Mouse (Mus musculus) brain, adult 2 months (tissue): ENCODE measurements around the gene Tmprss11e.

Experiments used
- DNase-seq: peaks from one replicate; pipeline ENCODE4 v3.0.0; 2011; ENCODE audit warnings: low read depth, low spot score

The Tmprss11e gene

GRCm38 (mm10) chr5:86745715-86746114, at the start of gene Tmprss11e:
Gene Tmprss11e, minus strand, starts transcription at chr5:86745815.
- no peak for DNase-seq

- DNase-seq, result no peak
These were observed 47.2 kb upstream of the Tmprss11e start for GRCm38 (mm10) chr5:86792807-86793206.

- no peak for DNase-seq
These were observed 46.6 kb upstream of the Tmprss11e start for GRCm38 (mm10) chr5:86792249-86792648.

- DNase-seq, result no peak
These were observed 44.3 kb upstream of the Tmprss11e start for GRCm38 (mm10) chr5:86789954-86790353.

- DNase-seq, result no peak
These were observed 41.2 kb upstream of the Tmprss11e start for GRCm38 (mm10) chr5:86786798-86787197.

- DNase-seq, result no peak
These were observed 38.6 kb upstream of the Tmprss11e start for GRCm38 (mm10) chr5:86784205-86784604.

- DNase-seq, result no peak
These were observed 37.4 kb upstream of the Tmprss11e start for GRCm38 (mm10) chr5:86783059-86783458.

- no peak for DNase-seq
These were observed 32.9 kb upstream of the Tmprss11e start for GRCm38 (mm10) chr5:86778471-86778870.

GRCm38 (mm10) chr5:86776941-86777340, 31.3 kb upstream of the Tmprss11e start:
- DNase-seq, result no peak

- no peak for DNase-seq
These were observed 25.4 kb upstream of the Tmprss11e start for GRCm38 (mm10) chr5:86771010-86771409.

GRCm38 (mm10) chr5:86769015-86769658, 23.5 kb upstream of the Tmprss11e start:
- DNase-seq, result peak; percentile 3

- DNase-seq, result no peak
These were observed 2.8 kb downstream of the Tmprss11e start for GRCm38 (mm10) chr5:86742796-86743195.

GRCm38 (mm10) chr5:86741146-86741545, 4.5 kb downstream of the Tmprss11e start:
- no peak for DNase-seq

GRCm38 (mm10) chr5:86735808-86736207, 9.8 kb downstream of the Tmprss11e start:
- DNase-seq, result no peak

- DNase-seq, result peak; percentile 5
These were observed 15.0 kb downstream of the Tmprss11e start for GRCm38 (mm10) chr5:86730587-86730986.

GRCm38 (mm10) chr5:86728574-86728973, 17.0 kb downstream of the Tmprss11e start:
- no peak for DNase-seq

- DNase-seq, result no peak
These were observed 18.6 kb downstream of the Tmprss11e start for GRCm38 (mm10) chr5:86727033-86727432.

GRCm38 (mm10) chr5:86725021-86725420, 20.6 kb downstream of the Tmprss11e start:
- DNase-seq, result no peak

GRCm38 (mm10) chr5:86722820-86723460, 22.7 kb downstream of the Tmprss11e start:
- DNase-seq, result peak; percentile 12

GRCm38 (mm10) chr5:86714967-86715366, 30.6 kb downstream of the Tmprss11e start:
- DNase-seq, result no peak

- no peak for DNase-seq
These were observed 40.7 kb downstream of the Tmprss11e start for GRCm38 (mm10) chr5:86704923-86705322.

GRCm38 (mm10) chr5:86684667-86685066, 60.9 kb downstream of the Tmprss11e start:
- DNase-seq, result peak; percentile 55

GRCm38 (mm10) chr5:86676262-86676661, 69.4 kb downstream of the Tmprss11e start, which contains the start of gene Tmprss11b:
Gene Tmprss11b, minus strand, starts transcription at chr5:86676362.
- DNase-seq, result no peak
